Mouse (Mus musculus): Measurements from ENCODE around the gene Gm20521.
A peak's percentile ranks its signal among the peaks of the same experiment; 100 is the strongest.
"Not testable (repeated sequence)": the region's sequence is repeated elsewhere in the genome, so short reads cannot be mapped to it uniquely, and the experiment has no call there.

Gm20521 gene

DNA sequence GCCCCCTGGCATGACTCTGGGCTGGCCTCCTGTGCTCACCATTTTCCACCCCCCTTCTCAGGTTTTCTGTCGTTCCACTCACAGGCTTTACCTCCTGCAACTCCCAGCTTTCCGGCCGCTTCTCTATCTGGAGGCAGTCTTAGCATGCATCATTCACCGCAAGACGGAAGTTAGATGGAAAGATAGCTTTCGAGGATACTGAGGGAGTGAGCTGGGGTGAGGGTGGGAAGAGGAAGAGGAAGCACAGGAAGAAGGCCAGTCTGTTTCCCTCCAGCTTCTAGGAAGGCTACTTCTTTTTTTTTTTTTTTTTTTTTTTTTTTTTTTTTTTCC, 53.6 kb downstream of the Gm20521 start:
- DNase-seq (ENCODE audit: low spot score in 2 of 2), result no peak

DNA sequence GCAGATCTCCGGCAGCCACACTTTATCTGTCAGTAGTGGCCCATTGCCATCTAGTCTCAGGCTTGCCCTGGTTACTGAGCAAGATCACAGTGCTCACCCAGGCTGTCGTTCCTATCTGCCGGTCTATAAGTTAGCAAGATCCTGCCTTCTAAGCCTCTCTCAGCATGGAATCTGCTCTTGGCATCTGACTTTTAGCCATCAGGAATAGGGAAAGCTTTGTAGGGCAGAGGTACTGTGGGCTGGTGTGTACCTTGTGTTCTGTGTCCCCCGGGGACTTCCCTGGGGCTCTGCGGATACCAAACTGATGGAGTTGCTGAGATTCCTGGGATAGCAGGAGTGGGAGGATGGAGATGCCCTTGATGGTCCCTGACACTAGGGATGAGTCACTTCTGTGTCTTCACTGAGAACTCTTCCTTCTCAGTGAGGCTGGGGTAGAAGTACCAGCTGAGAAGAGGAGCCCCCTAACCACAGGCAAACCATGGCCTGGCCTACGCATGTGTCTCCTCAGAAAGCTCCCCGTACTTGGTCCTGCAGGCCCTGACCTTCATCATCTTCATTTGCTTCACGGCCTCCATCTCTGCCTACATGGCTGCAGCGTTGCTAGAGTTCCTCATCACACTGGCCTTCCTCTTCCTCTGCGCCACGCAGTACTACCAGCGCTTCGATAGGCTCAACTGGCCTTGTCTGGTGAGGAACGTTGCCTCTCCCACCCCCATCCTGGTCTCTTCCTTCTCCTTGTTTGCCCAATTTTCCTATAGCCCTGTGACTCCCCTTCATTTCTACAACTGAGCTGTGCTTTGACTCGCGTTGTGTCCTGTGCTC, 54.3 kb downstream of the Gm20521 start:
- no peak for DNase-seq (ENCODE audit: low spot score in 2 of 2)

DNA sequence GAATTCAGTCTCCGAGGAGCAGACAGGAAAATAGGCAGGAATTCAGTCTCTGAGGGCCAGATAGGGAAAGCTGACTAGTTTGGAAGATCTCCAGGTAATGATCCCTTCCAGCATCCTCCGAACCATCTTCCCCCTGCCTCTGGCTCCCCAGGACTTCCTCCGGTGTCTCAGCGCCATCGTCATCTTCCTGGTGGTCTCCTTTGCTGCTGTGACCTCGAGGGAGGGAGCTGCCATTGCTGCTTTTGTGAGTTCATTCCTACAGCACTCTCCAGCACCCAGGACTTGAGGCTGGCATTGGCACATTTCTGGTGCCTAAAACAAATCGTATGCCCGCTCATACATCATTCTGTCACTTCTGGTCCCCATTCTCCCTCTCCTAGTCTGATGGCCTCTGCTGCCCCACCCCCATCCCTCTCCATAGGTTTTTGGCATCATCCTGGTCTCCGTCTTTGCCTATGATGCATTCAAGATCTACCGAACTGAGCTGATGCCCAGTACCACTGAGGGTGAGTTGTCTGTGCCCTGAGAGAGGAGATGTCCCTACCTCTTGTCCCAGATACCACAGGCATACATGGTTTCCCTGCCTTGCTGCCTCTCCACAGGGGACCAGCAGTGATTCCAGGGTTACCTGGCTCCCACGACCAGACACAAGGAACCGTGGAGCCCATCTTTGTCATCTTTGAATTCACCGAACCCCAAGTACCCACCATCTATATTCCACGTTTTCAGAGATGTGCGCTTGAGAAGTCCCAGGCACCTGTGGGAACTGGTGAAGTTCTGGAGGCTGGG, 55.4 kb downstream of the Gm20521 start:
- no peak for DNase-seq (ENCODE audit: low spot score in 2 of 2)

DNA sequence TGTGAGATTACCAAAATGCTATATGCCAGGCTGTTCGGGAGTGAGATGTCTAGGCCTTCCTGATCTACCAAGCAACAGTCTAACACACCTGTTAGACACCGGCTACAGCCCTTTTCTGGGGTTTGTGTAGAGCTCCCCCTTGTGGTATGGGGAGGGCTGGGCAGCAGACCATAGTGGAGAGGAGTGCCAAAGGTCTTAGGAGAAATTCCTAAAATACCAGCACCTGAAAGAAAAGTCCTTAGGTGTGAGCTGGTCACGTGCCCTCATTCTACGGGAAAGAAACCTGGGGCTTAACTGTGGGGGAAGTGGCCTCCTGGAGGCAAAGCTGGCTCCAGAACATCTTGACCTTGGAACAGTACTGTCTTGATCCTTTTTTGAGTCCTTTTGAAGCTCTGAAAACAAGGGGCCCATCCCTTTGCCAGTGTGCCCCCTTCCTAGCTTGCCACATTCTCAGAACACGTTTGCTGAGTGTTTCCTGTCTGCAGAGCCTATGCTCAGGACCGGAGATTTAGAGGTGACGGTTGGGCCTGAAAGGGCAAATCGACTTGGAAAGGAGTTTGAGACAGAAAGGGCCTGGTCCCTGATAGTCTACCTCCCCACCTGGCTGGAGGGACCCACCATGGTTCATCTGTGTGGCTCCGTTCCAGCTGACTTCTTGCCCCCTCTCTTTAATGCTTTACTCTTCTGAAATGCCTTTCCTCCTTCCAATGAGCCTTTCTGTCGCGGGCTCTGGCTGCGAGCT, 56.4 kb downstream of the Gm20521 start:
- DNase-seq (ENCODE audit: low spot score in 2 of 2), result peak; percentile 33 to 48

DNA sequence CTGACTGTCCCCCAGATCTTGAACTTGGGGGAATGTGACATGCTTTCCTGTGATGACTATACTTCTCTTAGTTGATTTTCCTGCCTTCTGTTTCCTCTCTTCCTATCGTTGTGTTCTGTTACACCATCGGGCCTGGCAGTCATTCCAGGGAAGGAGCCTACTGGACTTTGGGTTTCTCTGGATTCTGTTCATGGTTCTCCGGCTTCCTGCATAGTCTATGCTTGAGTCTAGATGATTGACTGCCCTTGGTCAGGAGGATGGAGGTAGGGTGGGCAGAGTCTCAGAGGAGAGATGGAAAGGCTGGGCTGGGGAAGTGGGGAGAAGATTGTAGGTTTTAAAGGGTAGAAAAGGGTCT, 56.9 kb downstream of the Gm20521 start:
- DNase-seq (ENCODE audit: low spot score in 2 of 2), result no peak

DNA sequence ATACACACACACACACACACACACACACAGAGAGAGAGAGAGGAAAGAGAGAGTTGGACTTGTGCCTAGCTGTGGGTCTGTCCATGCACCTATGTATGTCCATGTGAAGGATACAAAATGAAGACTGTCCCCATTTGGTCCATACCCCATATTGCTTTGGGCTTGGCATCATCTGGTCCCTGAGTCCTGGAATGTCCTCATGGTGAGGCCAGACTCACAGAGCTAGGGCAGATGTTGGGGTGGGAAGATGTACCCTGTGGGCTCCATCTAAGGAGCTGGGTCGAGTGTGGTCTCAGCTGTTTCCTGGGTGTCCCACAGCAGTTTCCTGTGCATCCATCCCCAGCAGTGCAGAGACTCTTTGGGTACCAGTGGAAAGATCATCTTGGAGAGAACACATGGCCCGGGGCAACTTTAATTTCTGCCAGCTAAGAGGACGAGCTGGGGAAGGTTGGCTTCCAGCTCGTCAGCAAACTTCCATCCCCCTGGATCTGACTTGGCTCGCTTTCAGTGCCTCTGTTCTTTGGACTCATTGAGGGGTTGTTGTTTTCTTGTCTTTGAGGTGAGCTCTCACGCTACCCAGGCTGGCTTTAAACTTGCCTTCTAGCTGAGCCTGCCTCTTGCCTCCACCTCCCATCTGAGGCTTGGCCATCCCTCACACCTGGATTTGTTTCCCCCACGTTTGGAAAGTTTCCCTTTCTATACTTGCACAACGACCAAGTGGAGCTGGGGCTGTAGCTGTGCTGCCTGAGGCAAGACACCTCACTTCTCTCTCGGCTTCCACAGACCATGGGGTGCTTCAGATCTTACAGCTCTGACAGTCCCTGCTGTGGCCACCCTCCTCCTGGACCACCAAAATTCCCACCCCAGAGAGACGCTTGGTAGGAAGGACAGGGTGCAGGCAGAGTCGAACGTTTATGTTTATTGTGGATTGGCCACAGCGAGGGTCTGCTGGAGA, 58.1 kb downstream of the Gm20521 start:
- DNase-seq (ENCODE audit: low spot score in 2 of 2), result no peak

DNA sequence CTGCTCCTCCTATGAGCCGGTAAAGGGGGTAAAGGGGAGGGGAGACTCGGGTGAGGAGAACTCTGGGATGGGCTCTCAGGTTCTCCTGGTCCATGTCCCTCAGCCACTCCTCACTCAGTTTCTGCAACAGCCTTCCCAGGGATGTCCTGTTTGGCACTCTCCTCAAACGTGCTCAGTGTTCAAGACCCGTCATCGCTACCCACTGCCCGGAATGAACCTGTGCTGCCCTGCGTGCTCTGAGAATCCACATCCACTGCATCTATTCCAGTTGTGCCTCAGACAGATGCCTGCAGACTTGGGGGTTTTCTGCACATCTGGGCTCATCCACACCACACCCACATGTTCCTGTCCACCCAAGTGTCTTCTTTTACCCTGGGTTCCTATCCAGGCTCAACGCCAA, 59.2 kb downstream of the Gm20521 start:
- DNase-seq (ENCODE audit: low spot score in 2 of 2), result no peak

DNA sequence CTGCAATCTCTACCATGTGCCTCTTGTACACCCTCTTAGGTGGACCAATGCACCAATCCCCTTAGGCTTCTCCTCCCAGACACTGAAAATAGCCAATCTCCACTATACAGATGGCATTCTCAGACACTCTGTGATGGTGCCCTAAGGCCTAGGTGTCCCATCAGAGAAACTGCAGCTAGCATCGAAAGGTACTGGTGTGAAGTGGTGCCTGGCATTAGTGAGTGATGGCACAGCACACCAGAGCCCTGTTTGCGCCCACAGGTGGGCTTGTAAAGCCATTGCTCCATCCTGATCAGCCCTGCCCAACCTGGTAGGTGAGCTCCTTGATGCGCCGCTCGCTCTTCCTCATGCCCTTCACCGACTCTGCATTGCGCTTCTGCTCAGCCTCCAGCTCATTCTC, 60.7 kb downstream of the Gm20521 start:
- DNase-seq (ENCODE audit: low spot score in 2 of 2), result no peak

DNA sequence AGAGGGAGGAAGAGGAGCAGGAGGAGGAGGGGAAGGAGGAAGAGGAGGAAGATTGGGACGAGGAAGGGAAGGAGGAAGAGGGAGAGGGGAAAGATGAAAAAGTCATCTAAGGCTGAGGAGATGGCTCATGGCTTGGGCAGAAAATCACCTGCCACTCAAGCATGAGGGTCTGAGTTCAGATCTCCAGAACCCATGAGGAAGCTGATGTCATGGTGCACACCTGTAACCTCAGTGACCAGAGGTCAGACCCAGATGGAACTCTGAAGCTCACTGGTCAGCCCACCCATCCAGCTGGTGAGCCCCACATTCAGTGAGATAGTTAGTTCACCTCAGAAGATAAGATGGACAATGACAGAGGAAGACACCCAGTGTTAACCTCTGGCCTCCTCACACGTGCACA, 61.7 kb downstream of the Gm20521 start:
- no peak for DNase-seq (ENCODE audit: low spot score in 2 of 2)

DNA sequence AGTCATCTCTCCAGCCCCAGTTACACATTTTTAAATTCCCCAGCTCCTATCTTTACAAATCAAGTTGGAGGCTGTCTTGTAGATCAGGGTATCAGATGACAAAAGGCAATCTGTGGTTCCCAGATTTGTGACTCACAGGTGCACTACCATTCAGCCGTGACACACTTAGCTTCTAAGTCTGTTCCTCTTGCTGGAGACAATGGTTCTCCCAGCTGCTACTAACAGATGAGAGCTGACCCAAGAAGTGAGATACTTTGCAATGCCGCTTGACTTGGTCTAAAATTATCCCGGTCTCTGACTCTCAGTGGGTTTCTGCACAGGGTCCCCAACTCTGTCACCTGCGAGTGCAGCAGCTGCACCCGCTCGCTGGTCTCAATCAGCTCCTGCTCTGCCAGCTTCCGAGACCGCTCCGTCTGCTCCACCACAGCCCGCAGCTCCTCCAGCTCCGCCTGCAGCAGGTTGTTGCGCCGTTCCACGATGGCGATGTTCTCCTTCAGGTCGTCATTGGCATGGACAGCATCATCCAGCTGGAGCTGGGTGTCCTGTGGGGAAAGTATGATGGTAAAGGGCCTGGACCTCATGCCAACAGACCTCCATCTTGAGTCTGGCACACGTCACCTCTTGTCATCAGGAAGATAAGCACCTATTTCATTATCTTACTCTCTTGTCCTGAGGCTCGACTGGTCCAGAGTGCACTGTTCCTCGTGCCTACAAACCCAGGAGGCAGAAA, 62.9 kb downstream of the Gm20521 start:
- DNase-seq (ENCODE audit: low spot score in 2 of 2), result no peak

DNA sequence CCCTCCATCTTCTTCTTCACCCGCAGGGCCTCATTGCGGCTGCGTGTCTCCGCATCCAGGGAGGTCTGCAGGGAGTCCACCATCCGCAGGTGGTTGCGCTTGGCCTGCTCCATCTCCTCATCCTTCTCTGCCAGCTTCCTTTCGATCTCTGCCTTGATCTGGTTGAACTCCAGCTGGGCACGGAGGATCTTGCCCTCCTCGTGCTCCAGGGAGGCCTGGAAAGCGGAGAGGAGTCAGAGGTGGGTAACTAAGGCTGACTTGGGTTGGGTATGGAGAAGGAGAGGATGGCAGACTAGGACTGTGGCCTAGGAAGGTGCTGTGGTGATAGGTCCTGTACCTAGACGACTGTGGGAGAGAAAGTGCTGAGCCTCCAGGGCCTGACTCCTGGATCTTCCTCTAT, 63.8 kb downstream of the Gm20521 start:
- DNase-seq (ENCODE audit: low spot score in 2 of 2), result not testable (repeated sequence)

Data from spleen, postnatal 36 days (tissue).